Mouse (Mus musculus) cerebellum, adult 8-10 months (tissue): ENCODE measurements around the gene Satb2.
A peak's percentile ranks its signal among the peaks of the same experiment; 100 is the strongest.
"Not testable (repeated sequence)": the region's sequence is repeated elsewhere in the genome, so short reads cannot be mapped to it uniquely, and the experiment has no call there.

Experiments
- DNase-seq: peaks from one replicate; pipeline ENCODE4 v3.0.0; 2022

Satb2 gene

GRCm38 (mm10) chr1:56822735-56823134 lies 155.7 kb downstream of the Satb2 start:
- DNase-seq: no peak

- no peak for DNase-seq
These were observed 156.4 kb downstream of the Satb2 start for GRCm38 (mm10) chr1:56822025-56822424.

GRCm38 (mm10) chr1:56813506-56813905 lies 164.9 kb downstream of the Satb2 start:
- no peak for DNase-seq

- no peak for DNase-seq
These were observed 165.5 kb downstream of the Satb2 start for GRCm38 (mm10) chr1:56812961-56813360.

- no peak for DNase-seq
These were observed 167.0 kb downstream of the Satb2 start for GRCm38 (mm10) chr1:56811486-56811885.

GRCm38 (mm10) chr1:56806006-56806405 lies 172.4 kb downstream of the Satb2 start:
- DNase-seq: no peak

- no peak for DNase-seq
These were observed 177.8 kb downstream of the Satb2 start for GRCm38 (mm10) chr1:56800611-56801010.

GRCm38 (mm10) chr1:56795016-56795608 lies 183.3 kb downstream of the Satb2 start:
- DNase-seq: no peak

GRCm38 (mm10) chr1:56789641-56790040 lies 188.8 kb downstream of the Satb2 start:
- no peak for DNase-seq

GRCm38 (mm10) chr1:56782139-56782538 lies 196.3 kb downstream of the Satb2 start:
- not testable (repeated sequence) for DNase-seq

GRCm38 (mm10) chr1:56764205-56764604 lies 214.2 kb downstream of the Satb2 start:
- no peak for DNase-seq

- no peak for DNase-seq
These were observed 216.9 kb downstream of the Satb2 start for GRCm38 (mm10) chr1:56761512-56761911.

- DNase-seq: no peak
These were observed 225.2 kb downstream of the Satb2 start for GRCm38 (mm10) chr1:56753283-56753682.

- no peak for DNase-seq
These were observed 227.8 kb downstream of the Satb2 start for GRCm38 (mm10) chr1:56750693-56751092.

GRCm38 (mm10) chr1:56749629-56750311 lies 228.7 kb downstream of the Satb2 start:
- DNase-seq: peak; percentile 13

- DNase-seq: no peak
These were observed 229.5 kb downstream of the Satb2 start for GRCm38 (mm10) chr1:56748876-56749493.
